Mouse (Mus musculus) midbrain, embryonic 14.5 days (tissue): ENCODE results near the gene Ajm1. TPM values are rescaled to one million over a fixed set of nuclear protein-coding genes. Genes with fewer than 3 reads are reported as not detected.

Experiments used
- ATAC-seq: fragments of 200-750 bp; cut with Nextera tagmentation; 2 replicates; pipeline ENCODE4 v1.8.0; 2017; ENCODE audit warnings: moderate number of reproducible peaks, moderate library complexity; ENCODE audit not compliant: low FRiP score, low TSS enrichment
- DNase-seq: peaks from one replicate; pipeline ENCODE4 v3.0.0-alpha.2; 2015
- H3K27ac ChIP-seq: fragments of 300-500 bp; sonication (generic); replicated peaks from 2 replicates; pipeline ENCODE4 v1.5.1; 2014; ENCODE audit warnings: mild to moderate bottlenecking, low read depth, low read length, moderate library complexity
- H3K27me3 ChIP-seq: fragments of 300-500 bp; sonication (generic); 2 replicates; pipeline ENCODE4 v1.6.1; 2014; ENCODE audit warnings: low read length, control low read depth, mixed read lengths; ENCODE audit not compliant: control insufficient read depth, insufficient read depth
- H3K36me3 ChIP-seq: fragments of 300-500 bp; sonication (generic); 2 replicates; pipeline ENCODE4 v1.6.1; 2014; ENCODE audit warnings: low read length, control low read depth; ENCODE audit not compliant: control insufficient read depth, insufficient read depth
- H3K4me1 ChIP-seq: fragments of 300-500 bp; sonication (generic); 2 replicates; pipeline ENCODE4 v1.6.1; 2014; ENCODE audit warnings: mild to moderate bottlenecking, antibody characterized with exemption, low read length, control low read depth; ENCODE audit not compliant: control insufficient read depth, insufficient read depth
- H3K4me2 ChIP-seq: fragments of 300-500 bp; sonication (generic); 2 replicates; pipeline ENCODE4 v1.6.1; 2014; ENCODE audit warnings: mild to moderate bottlenecking, low read length, moderate library complexity
- H3K4me3 ChIP-seq: fragments of 300-500 bp; sonication (generic); replicated peaks from 2 replicates; pipeline ENCODE4 v1.5.1; 2014; ENCODE audit warnings: low read depth, low read length
- H3K9ac ChIP-seq: fragments of 300-500 bp; sonication (generic); replicated peaks from 2 replicates; pipeline ENCODE4 v1.6.1; 2014; ENCODE audit warnings: mild to moderate bottlenecking, low read length, moderate library complexity
- H3K9me3 ChIP-seq: fragments of 300-500 bp; sonication (generic); 2 replicates; pipeline ENCODE4 v1.6.1; 2016; ENCODE audit warnings: low read length, control low read depth, mixed read lengths; ENCODE audit not compliant: control insufficient read depth
- WGBS: fragments of 180-500 bp; shearing (Covaris S2); extraction: QIAGEN DNeasy Blood & Tissue Kit; methylation state at CpG from one replicate; pipeline ENCODE4 v1.1.7; 2014; 5-methylcytosine and 5-hydroxymethylcytosine counted together
- polyA plus RNA-seq: library from polyadenylated mRNA; unstranded; fragments of >200 nt; fragmentation: Nextera tagmentation; extraction: Ambion mirVana; gene quantifications from 2 replicates; pipeline ENCODE4 v1.2.1, GENCODE M21; 2014

Gene Ajm1
- polyA plus RNA-seq, 1 experiment from 2014 or later, result 9.2 TPM

DNA sequence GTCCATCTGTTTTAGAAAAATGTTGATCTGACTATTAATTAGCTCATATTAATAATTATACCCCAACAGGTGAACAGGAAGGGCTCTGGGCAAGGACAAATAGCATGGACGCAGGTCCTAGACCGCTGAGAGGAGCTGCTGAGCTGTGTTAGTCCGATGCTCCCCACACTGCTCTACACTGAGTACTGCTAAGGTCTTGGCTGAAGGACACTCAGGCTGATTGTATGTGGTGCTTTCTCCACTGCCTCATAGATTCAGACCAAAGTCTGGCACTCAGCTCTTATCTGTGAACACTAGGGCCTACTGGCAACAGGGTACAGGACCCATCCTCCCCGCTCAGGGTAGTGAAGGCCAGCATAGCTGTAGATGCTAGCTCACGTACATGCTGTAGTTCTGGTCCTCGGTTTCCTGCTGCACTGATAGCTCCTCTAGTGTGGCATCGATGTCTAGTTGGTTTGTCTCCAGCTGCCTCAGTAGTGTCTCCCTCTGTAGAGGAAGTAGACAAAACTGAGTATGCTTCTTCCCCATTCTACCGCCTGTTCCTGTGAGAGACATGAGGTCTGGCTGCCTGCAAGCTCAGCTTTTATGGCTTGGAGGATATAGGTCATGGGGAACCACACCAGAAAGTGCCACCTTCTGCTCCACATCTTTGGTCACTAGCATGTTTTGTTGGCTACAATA, 6.8 kb upstream of the Ajm1 start:
- 97% methylated on average over 8 of the region's 8 CpGs for WGBS
- no peak overlapping the region for H3K4me3 ChIP-seq
- no peak overlapping the region for H3K9ac ChIP-seq
- H3K27ac ChIP-seq, result no peak overlapping the region
- peaks cover 92% of the 10 kb centered on the region for H3K36me3 ChIP-seq
- ATAC-seq (no peak), DNase-seq (no peak)
- H3K4me2 ChIP-seq, result no peak overlapping the region
- H3K4me1 ChIP-seq, result no peaks in the 10 kb centered on the region
- H3K9me3 ChIP-seq, result no peaks in the 10 kb centered on the region
- H3K27me3 ChIP-seq, result no peaks in the 10 kb centered on the region

DNA sequence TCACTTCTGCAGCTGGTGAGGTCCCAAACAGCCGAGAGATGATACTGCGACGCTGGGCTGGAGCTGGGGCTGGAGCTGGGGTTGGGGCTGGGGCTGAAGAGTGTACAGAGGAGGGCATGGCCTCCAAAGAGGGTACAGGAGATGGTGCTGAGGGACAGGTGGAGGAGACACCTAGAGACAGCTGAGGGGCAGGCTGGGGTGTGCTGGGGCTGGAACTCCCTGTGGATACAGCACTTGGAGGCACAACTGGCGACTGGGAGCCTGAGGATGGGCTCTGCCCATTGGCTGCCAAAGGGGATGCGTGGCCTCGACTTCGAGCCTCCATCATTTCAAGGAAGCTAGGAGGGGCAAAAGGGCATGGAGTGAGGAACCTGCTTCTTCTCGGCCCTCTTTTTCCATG, 5.7 kb upstream of the Ajm1 start:
- ATAC-seq (no peak), DNase-seq (no peak)
- Histone ChIP-seq H3K4me3 (no peak overlapping the region), H3K36me3 (peaks cover 88% of the 10 kb centered on the region), H3K4me2 (no peak overlapping the region), H3K27me3 (no peaks in the 10 kb centered on the region), H3K27ac (no peak overlapping the region), H3K9ac (no peak overlapping the region), H3K4me1 (peaks cover 5% of the 10 kb centered on the region; the same call in 1 of the 2 replicates), H3K9me3 (no peaks in the 10 kb centered on the region)
- 87% methylated on average over 8 of the region's 8 CpGs for WGBS

- Histone ChIP-seq H3K4me2 (no peak overlapping the region), H3K9ac (no peak overlapping the region), H3K36me3 (peaks cover 72% of the 10 kb centered on the region), H3K27me3 (peaks cover 4% of the 10 kb centered on the region), H3K27ac (no peak overlapping the region), H3K9me3 (no peaks in the 10 kb centered on the region), H3K4me1 (peaks cover 17% of the 10 kb centered on the region; the same call in 1 of the 2 replicates), H3K4me3 (no peak overlapping the region)
- DNase-seq (no peak), ATAC-seq (no peak)
- WGBS, result 97% methylated on average over 3 of the region's 3 CpGs
These were observed 4.0 kb upstream of the Ajm1 start for GRCm38 (mm10) chr2:25585601-25586000.

DNA sequence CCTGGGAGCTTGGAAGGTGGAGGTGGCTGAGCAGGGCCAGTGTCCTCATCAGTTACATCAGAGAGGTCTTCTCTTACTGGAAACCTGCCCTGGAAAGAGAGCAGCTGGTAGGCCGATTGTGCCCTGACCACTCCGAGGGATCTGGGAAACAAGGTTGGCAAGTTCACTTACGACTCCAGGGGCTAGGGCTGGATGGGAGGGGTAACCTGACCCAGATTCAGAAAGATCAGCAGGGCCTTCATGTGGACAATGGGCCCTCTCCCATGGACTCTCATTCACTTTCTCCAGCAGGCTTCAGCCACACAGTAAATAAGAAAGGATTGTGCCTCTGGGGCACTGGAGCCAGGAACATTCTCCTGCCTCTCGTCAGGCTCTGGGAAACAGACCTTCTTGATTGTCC, 3.3 kb upstream of the Ajm1 start:
- no peak for DNase-seq
- Histone ChIP-seq H3K27me3 (peaks cover 12% of the 10 kb centered on the region), H3K4me1 (peaks cover 21% of the 10 kb centered on the region), H3K36me3 (peaks cover 64% of the 10 kb centered on the region), H3K9ac (no peak overlapping the region), H3K9me3 (no peaks in the 10 kb centered on the region), H3K4me3 (no peak overlapping the region), H3K27ac (no peak overlapping the region), H3K4me2 (no peak overlapping the region)
- 91% methylated on average over 4 of the region's 4 CpGs for WGBS
- ATAC-seq, result no peak

DNA sequence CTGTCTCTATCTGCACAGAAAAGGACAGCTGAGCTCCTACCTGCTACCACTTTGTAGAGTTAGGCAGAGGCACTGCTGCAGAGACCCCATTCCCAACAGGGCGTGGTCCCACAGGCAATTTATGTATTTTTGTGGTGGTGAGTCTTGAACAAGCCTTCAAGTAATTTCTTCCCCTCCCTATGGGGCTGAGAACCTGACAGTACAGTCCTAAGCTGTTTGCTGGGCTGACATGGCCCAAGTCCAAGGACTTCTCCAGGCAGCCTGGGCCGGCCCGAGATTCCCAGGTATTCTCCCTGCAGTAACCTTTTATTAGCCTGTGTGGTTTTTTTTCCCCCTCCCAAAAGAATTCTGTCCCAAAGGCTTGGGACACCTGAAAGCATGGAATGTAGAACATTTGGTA, 2.6 kb upstream of the Ajm1 start:
- Histone ChIP-seq H3K27me3 (peaks cover 19% of the 10 kb centered on the region), H3K4me3 (no peak overlapping the region), H3K36me3 (peaks cover 60% of the 10 kb centered on the region), H3K4me1 (peaks cover 23% of the 10 kb centered on the region), H3K9me3 (no peaks in the 10 kb centered on the region), H3K27ac (no peak overlapping the region), H3K9ac (no peak overlapping the region), H3K4me2 (no peak overlapping the region)
- DNase-seq (no peak), ATAC-seq (no peak)
- 94% methylated on average over 3 of the region's 3 CpGs for WGBS

GRCm38 (mm10) chr2:25583571-25583970, 2.0 kb upstream of the Ajm1 start:
- Histone ChIP-seq H3K4me2 (no peak overlapping the region), H3K4me1 (peaks cover 23% of the 10 kb centered on the region), H3K27me3 (peaks cover 25% of the 10 kb centered on the region), H3K27ac (no peak overlapping the region), H3K4me3 (no peak overlapping the region), H3K9me3 (no peaks in the 10 kb centered on the region), H3K36me3 (peaks cover 56% of the 10 kb centered on the region), H3K9ac (no peak overlapping the region)
- 79% methylated on average over 4 of the region's 4 CpGs for WGBS
- no peak for ATAC-seq
- DNase-seq, result no peak

DNA sequence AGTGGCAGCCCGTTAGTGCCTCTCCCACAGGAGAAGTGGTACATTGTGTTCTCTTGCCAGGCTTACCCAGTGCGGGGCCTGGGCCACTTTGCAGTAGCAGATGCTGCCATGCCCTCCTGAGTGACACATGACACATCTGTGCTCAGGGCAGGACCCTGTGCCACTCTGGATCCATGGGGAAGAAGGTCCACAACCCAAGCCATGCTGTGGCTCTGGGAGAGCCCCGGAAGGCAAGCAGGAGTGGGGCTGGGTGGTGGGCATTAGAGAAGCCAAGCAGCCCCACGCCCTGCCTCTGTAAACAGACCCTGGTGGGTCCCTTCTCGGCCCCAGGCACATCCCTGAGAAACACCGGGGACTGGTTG, 1.5 kb upstream of the Ajm1 start:
- no peak overlapping the region for H3K4me2 ChIP-seq
- H3K27me3 ChIP-seq, result peaks cover 29% of the 10 kb centered on the region
- DNase-seq, result no peak
- no peak overlapping the region for H3K4me3 ChIP-seq
- H3K9ac ChIP-seq, result no peak overlapping the region
- ATAC-seq, result no peak
- peaks cover 51% of the 10 kb centered on the region for H3K36me3 ChIP-seq
- H3K27ac ChIP-seq, result 0 out of 2 replicates have a peak overlapping the region, but pooled peaks have one; percentile 13
- no peaks in the 10 kb centered on the region for H3K9me3 ChIP-seq
- 76% methylated on average over 6 of the region's 6 CpGs for WGBS
- peaks cover 23% of the 10 kb centered on the region for H3K4me1 ChIP-seq

DNA sequence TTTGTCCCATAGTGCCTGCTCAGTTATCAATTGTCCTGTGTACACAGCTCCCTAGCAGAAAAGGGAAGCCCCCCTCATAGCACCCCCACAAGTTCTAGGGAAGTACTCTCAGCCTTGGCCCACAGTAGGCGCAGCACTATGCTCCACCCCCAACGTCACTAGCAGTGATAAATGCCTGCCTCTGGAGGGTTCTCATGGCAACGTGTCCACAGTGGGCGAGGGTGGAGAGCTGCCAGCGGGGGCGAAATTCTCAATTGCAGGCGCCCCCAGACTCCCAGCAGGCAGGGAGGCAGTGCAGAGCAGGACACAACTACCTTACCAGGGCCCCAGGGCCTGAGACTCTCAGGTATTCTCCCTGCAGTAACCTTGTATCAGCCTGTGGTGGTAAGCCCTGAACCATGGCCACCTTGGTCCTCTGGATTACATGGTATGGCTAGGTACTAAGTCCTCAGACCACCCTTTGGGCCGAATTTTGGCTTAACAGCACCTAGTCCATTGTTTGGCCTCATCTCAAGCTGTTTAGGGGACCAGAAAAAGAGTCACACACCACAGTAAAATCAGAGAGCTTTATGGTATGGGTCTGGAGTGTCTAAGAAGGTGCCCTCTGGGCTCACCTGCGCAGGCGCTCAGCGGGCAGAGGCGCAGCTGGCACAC, 1.0 kb upstream of the Ajm1 start:
- ATAC-seq, result 0 out of 2 replicates have a peak, but pooled peaks have one; percentile 29
- 0 out of 2 replicates have a peak overlapping the region, but pooled peaks have one; percentile 13 for H3K27ac ChIP-seq

GRCm38 (mm10) chr2:25581901-25582301, 344 bp upstream of the Ajm1 start:
- Histone ChIP-seq H3K9ac (no peak overlapping the region; the same call in 1 of the 2 replicates), H3K36me3 (peaks cover 48% of the 10 kb centered on the region), H3K4me2 (no peak overlapping the region), H3K4me1 (peaks cover 29% of the 10 kb centered on the region), H3K9me3 (no peaks in the 10 kb centered on the region), H3K27me3 (peaks cover 41% of the 10 kb centered on the region), H3K4me3 (no peak overlapping the region), H3K27ac (no peak overlapping the region)
- 41% methylated on average over 6 of the region's 6 CpGs for WGBS
- ATAC-seq, result no peak
- DNase-seq, result no peak

More for the DNA sequence above, 1.0 kb upstream of the Ajm1 start:
- WGBS, result 52% methylated on average over 12 of the region's 12 CpGs
- H3K9me3 ChIP-seq, result no peaks in the 10 kb centered on the region
- peaks cover 34% of the 10 kb centered on the region for H3K27me3 ChIP-seq
- peaks cover 27% of the 10 kb centered on the region for H3K4me1 ChIP-seq
- peak; percentile 58 for DNase-seq
- H3K9ac ChIP-seq, result no peak overlapping the region
- H3K36me3 ChIP-seq, result peaks cover 50% of the 10 kb centered on the region
- H3K4me3 ChIP-seq, result no peak overlapping the region
- H3K4me2 ChIP-seq, result no peak overlapping the region
